Mouse (Mus musculus) stomach, postnatal 0 days (tissue): ENCODE measurements around the gene Ccdc36.

ENCODE experiments used
- CTCF ChIP-seq: IDR thresholded peaks from 2 replicates; pipeline ENCODE4 v1.5.1; 2016; ENCODE audit warnings: antibody characterized with exemption, low read depth, mild to moderate bottlenecking, moderate library complexity
- EP300 ChIP-seq: optimal IDR thresholded peaks from 2 replicates; pipeline ENCODE3; 2016; ENCODE audit warnings: antibody characterized with exemption

DNA sequence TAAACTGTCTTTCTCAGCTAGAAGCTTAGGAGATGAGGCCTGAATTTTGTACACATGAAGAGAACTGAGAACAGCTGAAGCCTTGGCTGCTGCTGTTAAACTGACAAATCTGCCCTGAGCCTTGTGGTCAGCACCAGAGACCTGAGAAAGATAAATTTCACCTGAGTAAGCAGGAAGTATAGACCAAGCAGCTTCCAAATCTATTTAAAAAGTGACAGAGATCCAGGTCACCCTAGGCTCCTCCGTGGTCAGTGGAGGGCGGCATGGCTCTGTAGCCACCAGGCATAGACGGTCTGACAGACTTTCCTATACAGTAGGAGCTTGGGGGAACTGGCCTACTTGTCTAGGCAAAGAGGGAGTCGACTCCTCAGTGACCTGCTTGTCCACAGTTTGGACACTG lies 41.5 kb downstream of the Ccdc36 start:
- TF ChIP-seq CTCF (0 out of 2 replicates have a peak, but pooled peaks have one; percentile 14), EP300 (no peak)
